Mouse (Mus musculus) liver, embryonic 15.5 days (tissue): ENCODE results near the gene Map7d1. TPM values are rescaled to one million over a fixed set of nuclear protein-coding genes. Genes with fewer than 3 reads are reported as not detected.

Experiments
- polyA plus RNA-seq: library from polyadenylated mRNA; unstranded; fragments of >200 nt; fragmentation: Nextera tagmentation; extraction: Ambion mirVana; gene quantifications from 2 replicates; pipeline ENCODE4 v1.2.1, GENCODE M21; 2015

Gene Map7d1
- polyA plus RNA-seq, 1 experiment from 2014 or later, result 6.7 TPM

Other genes starting within 250 kb of the Map7d1 start
- gene Csf3r, start 231.8 kb downstream of the Map7d1 start, polyA plus RNA-seq, result 4.4 and 5.8 TPM in 2 replicates
- gene Mrps15, start 209.4 kb downstream of the Map7d1 start, polyA plus RNA-seq, result 68.1 and 74.3 TPM in 2 replicates
- gene Oscp1, start 197.8 kb downstream of the Map7d1 start, polyA plus RNA-seq, result 1.6 and 1.9 TPM in 2 replicates
- gene Lsm10, start 159.7 kb downstream of the Map7d1 start, polyA plus RNA-seq, result 25.5 and 26.7 TPM in 2 replicates
- gene Stk40, start 152.4 kb downstream of the Map7d1 start, polyA plus RNA-seq, result 13.1 and 15.5 TPM in 2 replicates
- gene Eva1b, start 108.6 kb downstream of the Map7d1 start, polyA plus RNA-seq, result 12.5 and 14.0 TPM in 2 replicates
- 1.4 and 1.6 TPM in 2 replicates for gene Sh3d21, start 92.9 kb downstream of the Map7d1 start, polyA plus RNA-seq
- gene Thrap3, start 53.6 kb downstream of the Map7d1 start, polyA plus RNA-seq, result 79.2 and 82.0 TPM in 2 replicates
- 32.1 and 32.6 TPM in 2 replicates for gene Trappc3, start 6.0 kb upstream of the Map7d1 start, polyA plus RNA-seq
- gene Col8a2, start 30.4 kb upstream of the Map7d1 start, polyA plus RNA-seq, result 1.1 TPM in 2 replicates
- 26.0 and 29.4 TPM in 2 replicates for gene Adprhl2, start 65.4 kb upstream of the Map7d1 start, polyA plus RNA-seq
- 0.17 and 0.50 TPM in 2 replicates for gene Tekt2, start 69.3 kb upstream of the Map7d1 start, polyA plus RNA-seq
- gene Ago3, start 173.2 kb upstream of the Map7d1 start, polyA plus RNA-seq, result 5.1 and 5.2 TPM in 2 replicates
- 0.94 and 1.1 TPM in 2 replicates for gene Ago1, start 212.2 kb upstream of the Map7d1 start, polyA plus RNA-seq